Mouse (Mus musculus): Measurements from ENCODE around the gene Bach2. TPM values are rescaled to one million over a fixed set of nuclear protein-coding genes. Genes with fewer than 3 reads are reported as not detected.

Gene Bach2
- polyA plus RNA-seq, 1 experiment from 2014 or later = 13.0 TPM

- Histone ChIP-seq H3K9me3 (no peaks in the 10 kb centered on the region), H3K27ac (no peak overlapping the region), H3K9ac (no peak overlapping the region), H3K27me3 (0 out of 2 replicates have a peak, but pooled peaks cover 1% of the 10 kb centered on the region), H3K4me1 (no peaks in the 10 kb centered on the region), H3K4me3 (no peak overlapping the region), H3K4me2 (replicated peaks) (no peak overlapping the region), H3K36me3 (no peaks in the 10 kb centered on the region)
- 66% methylated on average over 8 of the region's 8 CpGs for WGBS
- ATAC-seq (ENCODE audit: insufficient number of reproducible peaks, insufficient read depth, low FRiP score, low TSS enrichment) = no peak
These were observed 10.5 kb upstream of the Bach2 start for GRCm38 (mm10) chr4:32227970-32228557.

DNA sequence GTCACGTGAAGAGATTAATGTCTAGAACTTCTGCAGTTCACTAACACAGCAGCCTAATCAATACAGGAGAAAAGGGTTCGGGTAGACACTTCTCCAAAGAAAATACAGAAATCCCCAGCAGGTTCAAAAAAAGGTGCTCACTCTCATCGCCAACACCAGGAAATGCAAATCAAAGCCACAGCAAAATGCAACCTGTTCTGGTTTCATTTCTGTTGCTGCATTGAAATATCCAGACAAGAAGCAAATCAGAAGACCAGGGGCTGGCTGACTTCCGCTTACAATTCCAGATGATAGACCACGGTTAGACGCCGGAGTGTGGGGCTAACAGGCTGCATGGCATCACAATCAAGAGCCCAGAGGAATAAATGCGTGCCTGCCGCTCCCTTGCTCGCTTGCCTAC, 9.3 kb upstream of the Bach2 start:
- Histone ChIP-seq H3K36me3 (no peaks in the 10 kb centered on the region), H3K9me3 (no peaks in the 10 kb centered on the region), H3K9ac (no peak overlapping the region), H3K4me3 (no peak overlapping the region), H3K4me1 (no peaks in the 10 kb centered on the region), H3K27ac (no peak overlapping the region), H3K27me3 (no peaks in the 10 kb centered on the region), H3K4me2 (replicated peaks) (no peak overlapping the region)
- WGBS = 86% methylated on average over 10 of the region's 10 CpGs
- ATAC-seq (ENCODE audit: insufficient number of reproducible peaks, insufficient read depth, low FRiP score, low TSS enrichment) = no peak

DNA sequence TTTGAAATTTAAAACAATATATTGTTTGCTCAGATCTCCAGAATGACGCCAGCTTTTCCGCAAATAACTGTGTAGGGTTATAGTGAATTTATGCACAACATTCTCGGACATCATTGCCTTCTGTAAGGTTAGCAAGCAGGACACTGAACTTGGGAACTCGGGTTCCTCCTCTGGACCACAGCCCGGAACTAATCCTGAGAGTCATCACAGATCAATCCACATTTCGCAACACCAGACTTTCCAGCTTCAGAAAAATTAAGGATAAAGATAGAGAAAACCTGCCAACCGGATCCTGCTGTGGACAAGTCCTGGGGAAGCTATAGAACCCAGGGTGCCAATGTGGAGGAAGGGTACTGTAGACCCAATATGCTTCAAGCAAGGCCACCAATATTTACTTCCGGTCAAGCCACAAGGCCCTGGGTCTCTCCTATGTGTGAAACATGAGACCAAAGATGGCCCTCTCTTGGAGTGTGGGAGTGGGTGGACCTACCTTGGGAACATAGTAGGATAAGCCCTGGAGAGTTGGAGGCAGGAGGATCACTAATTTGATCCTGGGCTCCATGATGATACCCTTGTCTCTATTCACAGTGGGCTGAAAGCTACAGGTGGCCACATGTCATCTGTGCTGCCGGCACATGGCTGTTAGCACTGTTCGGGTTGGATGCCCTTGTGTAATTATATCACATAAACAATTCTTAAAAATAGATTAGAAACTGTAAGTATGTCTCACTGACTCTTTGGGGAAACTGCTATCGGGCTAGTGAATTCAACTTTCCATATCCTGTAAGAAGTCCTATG, 7.1 kb upstream of the Bach2 start:
- Histone ChIP-seq H3K9me3 (no peaks in the 10 kb centered on the region), H3K4me1 (peaks cover 8% of the 10 kb centered on the region; the same call in 1 of the 2 replicates), H3K27me3 (no peaks in the 10 kb centered on the region), H3K4me3 (no peak overlapping the region), H3K27ac (no peak overlapping the region), H3K9ac (no peak overlapping the region), H3K4me2 (replicated peaks) (no peak overlapping the region), H3K36me3 (no peaks in the 10 kb centered on the region)
- 84% methylated on average over 11 of the region's 11 CpGs for WGBS
- ATAC-seq (ENCODE audit: insufficient number of reproducible peaks, insufficient read depth, low FRiP score, low TSS enrichment) = no peak

GRCm38 (mm10) chr4:32235920-32236705, 2.5 kb upstream of the Bach2 start:
- WGBS = 30% methylated on average over 16 of the region's 16 CpGs
- H3K27ac ChIP-seq = 0 out of 2 replicates have a peak overlapping the region, but pooled peaks have one; percentile 9
- peaks cover 20% of the 10 kb centered on the region for H3K4me1 ChIP-seq
- no peaks in the 10 kb centered on the region for H3K9me3 ChIP-seq
- no peaks in the 10 kb centered on the region for H3K27me3 ChIP-seq
- no peak overlapping the region for H3K9ac ChIP-seq
- H3K36me3 ChIP-seq = no peaks in the 10 kb centered on the region
- ATAC-seq (ENCODE audit: insufficient number of reproducible peaks, insufficient read depth, low FRiP score, low TSS enrichment) = no peak
- H3K4me3 ChIP-seq = no peak overlapping the region
- H3K4me2 ChIP-seq (replicated peaks) = no peak overlapping the region

DNA sequence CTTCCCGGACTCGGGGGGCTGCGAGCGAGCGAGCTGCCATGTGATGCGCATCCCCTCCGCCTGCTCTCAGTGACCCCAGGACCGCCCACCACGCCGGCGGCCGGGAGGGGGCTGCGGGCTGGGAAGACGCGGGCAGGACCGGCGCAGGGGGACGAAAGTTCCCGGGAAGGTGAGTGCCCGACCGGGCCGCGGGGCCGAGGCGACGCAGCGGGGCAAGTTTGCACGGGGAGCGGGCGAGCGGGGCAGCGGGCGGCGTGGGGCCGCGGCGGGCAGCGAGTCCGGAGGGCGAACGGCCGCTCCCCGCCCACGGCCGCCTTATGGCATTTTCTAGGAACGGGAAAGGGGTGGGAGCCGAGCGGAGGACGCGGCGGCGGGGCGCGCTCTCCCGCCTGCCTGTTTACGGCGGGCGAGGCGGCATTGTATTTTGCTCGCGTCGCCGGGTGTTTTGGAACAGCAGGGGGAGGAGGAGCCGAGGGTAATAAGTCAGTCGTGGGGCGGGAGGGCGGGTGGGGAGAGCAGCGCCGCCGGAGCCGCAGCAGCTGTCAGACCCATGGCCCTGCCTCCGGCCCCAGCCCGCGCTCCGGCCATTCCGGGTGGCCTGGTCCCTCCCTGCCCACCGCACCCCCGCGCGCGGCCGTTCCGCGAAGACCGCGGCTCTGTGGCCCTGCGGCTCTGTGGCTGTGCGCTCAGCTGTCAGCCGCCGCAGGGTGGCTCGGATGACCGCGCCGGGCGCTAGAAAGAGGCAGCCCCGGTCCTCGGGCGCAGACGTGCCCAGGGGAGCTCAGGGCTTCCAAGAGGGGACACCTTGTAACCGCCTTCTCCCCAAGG, 531 bp downstream of the Bach2 start:
- peak; percentile 70 for ATAC-seq (ENCODE audit: insufficient number of reproducible peaks, insufficient read depth, low FRiP score, low TSS enrichment)
- Histone ChIP-seq H3K27me3 (no peaks in the 10 kb centered on the region), H3K36me3 (no peaks in the 10 kb centered on the region), H3K4me2 (replicated peaks) (peak overlapping the region; percentile 91), H3K4me1 (peaks cover 45% of the 10 kb centered on the region), H3K4me3 (peak overlapping the region; percentile 70), H3K9me3 (no peaks in the 10 kb centered on the region), H3K9ac (peak overlapping the region; percentile 88), H3K27ac (peak overlapping the region; percentile 92)
- WGBS = under 1% methylated on average over 69 of the region's 100 CpGs

DNA sequence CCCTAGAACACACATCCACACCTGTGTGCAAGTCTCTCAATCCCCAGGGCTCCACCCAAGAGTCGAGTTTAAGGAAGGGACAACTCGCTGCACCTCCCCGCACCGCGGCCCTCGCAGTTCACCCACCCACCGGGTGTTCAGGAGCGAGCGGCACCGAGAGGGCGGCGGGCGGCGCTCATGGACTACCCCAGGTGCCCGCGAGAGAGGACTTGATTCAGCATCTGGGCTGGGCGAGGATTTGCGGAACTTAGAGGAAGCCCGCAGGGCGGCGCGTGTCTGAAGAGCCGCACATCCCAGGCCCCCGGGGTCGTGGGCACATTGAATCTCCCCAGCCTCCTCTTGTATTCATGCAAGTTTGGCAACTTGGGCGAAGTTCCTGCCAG, 1.1 kb downstream of the Bach2 start:
- no peaks in the 10 kb centered on the region for H3K36me3 ChIP-seq
- H3K4me1 ChIP-seq = peaks cover 45% of the 10 kb centered on the region
- peak; percentile 52 for ATAC-seq (ENCODE audit: insufficient number of reproducible peaks, insufficient read depth, low FRiP score, low TSS enrichment)
- peak overlapping the region; percentile 88 for H3K9ac ChIP-seq
- peak overlapping the region; percentile 92 for H3K27ac ChIP-seq
- no peaks in the 10 kb centered on the region for H3K9me3 ChIP-seq
- H3K27me3 ChIP-seq = no peaks in the 10 kb centered on the region
- H3K4me2 ChIP-seq (replicated peaks) = peak overlapping the region; percentile 91
- H3K4me3 ChIP-seq = peak overlapping the region; percentile 70
- under 1% methylated on average over 26 of the region's 26 CpGs for WGBS

GRCm38 (mm10) chr4:32240457-32241030, 1.9 kb downstream of the Bach2 start:
- Histone ChIP-seq H3K9me3 (no peaks in the 10 kb centered on the region), H3K27ac (no peak overlapping the region), H3K4me3 (peak overlapping the region; percentile 70), H3K27me3 (no peaks in the 10 kb centered on the region), H3K9ac (peak overlapping the region; percentile 88; the same call in 1 of the 2 replicates), H3K4me1 (peaks cover 45% of the 10 kb centered on the region), H3K36me3 (no peaks in the 10 kb centered on the region), H3K4me2 (replicated peaks) (peak overlapping the region; percentile 91)
- no peak for ATAC-seq (ENCODE audit: insufficient number of reproducible peaks, insufficient read depth, low FRiP score, low TSS enrichment)
- WGBS = 14% methylated on average over 9 of the region's 9 CpGs

DNA sequence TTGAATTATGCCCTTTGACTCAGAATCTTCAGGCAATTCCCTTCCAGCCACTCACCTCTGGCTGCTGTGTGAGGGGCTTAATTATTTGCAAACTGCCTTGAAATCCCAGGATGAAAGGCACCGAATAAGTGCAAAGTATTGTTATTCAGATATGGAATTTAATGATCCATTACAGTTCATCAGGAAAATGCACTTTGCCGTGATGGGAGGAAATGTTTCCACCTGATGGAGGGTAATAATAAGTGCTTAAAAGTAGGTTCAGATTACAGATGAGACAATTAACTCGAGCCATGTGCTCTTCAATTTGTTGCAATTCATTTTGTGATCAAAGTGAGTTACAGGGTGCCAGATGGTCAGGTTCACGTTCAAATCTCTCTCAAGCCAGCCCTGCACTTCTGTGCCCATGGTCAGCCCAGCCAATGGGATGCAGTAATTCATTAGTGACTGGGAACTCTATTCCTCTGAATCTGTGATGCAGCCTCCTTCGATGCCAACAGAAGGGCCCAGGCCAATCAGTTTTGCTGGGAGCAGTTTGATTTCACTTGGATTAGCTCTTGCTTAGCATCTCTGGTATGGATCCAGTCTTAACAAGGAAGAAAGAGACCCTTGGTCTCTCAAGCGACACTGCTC, 2.9 kb downstream of the Bach2 start:
- Histone ChIP-seq H3K4me3 (no peak overlapping the region), H3K27me3 (no peaks in the 10 kb centered on the region), H3K4me2 (replicated peaks) (peak overlapping the region; percentile 91), H3K36me3 (no peaks in the 10 kb centered on the region), H3K9ac (no peak overlapping the region), H3K9me3 (no peaks in the 10 kb centered on the region), H3K4me1 (peaks cover 36% of the 10 kb centered on the region), H3K27ac (no peak overlapping the region)
- ATAC-seq (ENCODE audit: insufficient number of reproducible peaks, insufficient read depth, low FRiP score, low TSS enrichment) = no peak
- 20% methylated on average over 6 of the region's 6 CpGs for WGBS

- WGBS = 33% methylated on average over 6 of the region's 6 CpGs
- Histone ChIP-seq H3K9me3 (no peaks in the 10 kb centered on the region), H3K4me3 (no peak overlapping the region), H3K9ac (no peak overlapping the region), H3K4me1 (peaks cover 41% of the 10 kb centered on the region), H3K4me2 (replicated peaks) (peak overlapping the region; percentile 12; the same call in 1 of the 2 replicates), H3K27me3 (no peaks in the 10 kb centered on the region), H3K27ac (no peak overlapping the region), H3K36me3 (no peaks in the 10 kb centered on the region)
- ATAC-seq (ENCODE audit: insufficient number of reproducible peaks, insufficient read depth, low FRiP score, low TSS enrichment) = no peak
These were observed 3.6 kb downstream of the Bach2 start for GRCm38 (mm10) chr4:32242122-32242615.

GRCm38 (mm10) chr4:32243458-32243857, 4.9 kb downstream of the Bach2 start:
- no peak overlapping the region for H3K4me2 ChIP-seq (replicated peaks)
- WGBS = 27% methylated on average over 10 of the region's 10 CpGs
- no peaks in the 10 kb centered on the region for H3K36me3 ChIP-seq
- no peak overlapping the region for H3K9ac ChIP-seq
- H3K27me3 ChIP-seq = no peaks in the 10 kb centered on the region
- H3K4me3 ChIP-seq = no peak overlapping the region
- H3K4me1 ChIP-seq = peaks cover 52% of the 10 kb centered on the region
- H3K9me3 ChIP-seq = no peaks in the 10 kb centered on the region
- no peak overlapping the region for H3K27ac ChIP-seq
- ATAC-seq (ENCODE audit: insufficient number of reproducible peaks, insufficient read depth, low FRiP score, low TSS enrichment) = no peak

All from embryonic facial prominence, embryonic 12.5 days (tissue).